Mouse (Mus musculus) CH12.LX (cell line): ENCODE measurements around the gene Dcaf10. TPM values are rescaled to one million over a fixed set of nuclear protein-coding genes. Genes with fewer than 3 reads are reported as not detected.
A peak's percentile ranks its signal among the peaks of the same experiment; 100 is the strongest.

Experiments used
- DNase-seq: peaks from one replicate; pipeline ENCODE4 v3.0.0-alpha.2; 2013; ENCODE audit errors: extremely low read depth
- H3K27ac ChIP-seq: 2 replicates; pipeline ENCODE4 v1.5.1; 2012; ENCODE audit warnings: low read depth, mild to moderate bottlenecking, control low read depth, moderate library complexity; ENCODE audit not compliant: insufficient read depth
- H3K27me3 ChIP-seq: replicated peaks from 2 replicates; pipeline ENCODE3; 2012; ENCODE audit warnings: inconsistent platforms
- H3K36me3 ChIP-seq, 2 experiments: replicated peaks in 1 of 2; 2 replicates each; pipeline versions ENCODE3 to v1.6.1; 2012; ENCODE audit warnings: inconsistent platforms in 1 of 2, low read length in 1 of 2, mild to moderate bottlenecking in 1 of 2, mixed read lengths in 1 of 2, moderate library complexity in 1 of 2; ENCODE audit not compliant: control insufficient read depth in 1 of 2, insufficient read depth in 1 of 2
- H3K4me1 ChIP-seq, 2 experiments: 2 replicates each; pipeline ENCODE4 v1.6.1; 2012; ENCODE audit warnings: inconsistent platforms in 1 of 2, moderate library complexity in 1 of 2; ENCODE audit not compliant: insufficient read depth in 2 of 2, control insufficient read depth in 1 of 2
- H3K4me2 ChIP-seq: 2 replicates; pipeline ENCODE4 v1.6.1; 2012; ENCODE audit warnings: low read depth, mild to moderate bottlenecking, control low read depth; ENCODE audit not compliant: poor library complexity, insufficient read depth, severe bottlenecking
- H3K4me3 ChIP-seq, 3 experiments: fragments of 150-350 bp in 1 of 3; sonication (generic) in 1 of 3; replicated peaks in 1 of 3; 2 replicates each; pipeline versions ENCODE3 to v1.5.1; 2011 to 2012; ENCODE audit warnings: low read depth in 2 of 3, low read length in 2 of 3, mild to moderate bottlenecking in 2 of 3, moderate library complexity in 2 of 3, control low read depth in 1 of 3, improper control_type of control experiment in 1 of 3, inconsistent platforms in 1 of 3, mixed read lengths in 1 of 3; ENCODE audit not compliant: poor library complexity in 1 of 3
- H3K79me2 ChIP-seq: replicated peaks from 2 replicates; pipeline ENCODE4 v1.6.1; 2012; ENCODE audit warnings: mild to moderate bottlenecking, moderate library complexity; ENCODE audit not compliant: control insufficient read depth, poor library complexity, insufficient read depth, severe bottlenecking; ENCODE audit errors: extremely low read depth
- H3K9ac ChIP-seq: 2 replicates; pipeline ENCODE4 v1.6.1; 2012; ENCODE audit warnings: low read depth, mild to moderate bottlenecking, control low read depth, moderate library complexity; ENCODE audit not compliant: insufficient read depth
- H3K9me3 ChIP-seq: replicated peaks from 2 replicates; pipeline ENCODE3; 2012; ENCODE audit warnings: low read length, inconsistent platforms, mixed read lengths
- CHD2 ChIP-seq: IDR thresholded peaks from 2 replicates; pipeline ENCODE4 v1.6.1; 2011; ENCODE audit warnings: low read length, improper control_type of control experiment
- CTCF ChIP-seq, 2 experiments: IDR thresholded peaks in 1 of 2; conservative IDR thresholded peaks in 1 of 2; 2 replicates each; pipeline ENCODE4 v1.5.1; 2011 to 2012; ENCODE audit warnings: low read depth in 2 of 2, low read length in 2 of 2, improper control_type of control experiment in 1 of 2, inconsistent platforms in 1 of 2, mild to moderate bottlenecking in 1 of 2, moderate library complexity in 1 of 2
- E2F4 ChIP-seq: IDR thresholded peaks from 2 replicates; pipeline ENCODE4 v1.6.1; 2011; ENCODE audit warnings: low read depth, low read length, improper control_type of control experiment; ENCODE audit not compliant: insufficient replicate concordance
- ELF1 ChIP-seq: IDR thresholded peaks from 2 replicates; pipeline ENCODE4 v1.6.1; 2014; ENCODE audit warnings: low read depth, mild to moderate bottlenecking, inconsistent platforms, low read length, improper control_type of control experiment
- GABPA ChIP-seq: IDR thresholded peaks from 2 replicates; pipeline ENCODE4 v1.6.1; 2012; ENCODE audit warnings: low read depth, low read length, improper control_type of control experiment, inconsistent platforms; ENCODE audit not compliant: insufficient replicate concordance
- HCFC1 ChIP-seq: IDR thresholded peaks from 2 replicates; pipeline ENCODE4 v1.6.1; 2012; ENCODE audit warnings: low read depth, mild to moderate bottlenecking, inconsistent platforms, low read length, improper control_type of control experiment
- JUN ChIP-seq: IDR thresholded peaks from 2 replicates; pipeline ENCODE4 v1.6.1; 2011; ENCODE audit warnings: low read depth, mild to moderate bottlenecking, low read length, improper control_type of control experiment, moderate library complexity; ENCODE audit not compliant: insufficient read depth
- MAX ChIP-seq: IDR thresholded peaks from 2 replicates; pipeline ENCODE4 v1.6.1; 2011; ENCODE audit warnings: low read length, improper control_type of control experiment
- MAZ ChIP-seq: IDR thresholded peaks from 2 replicates; pipeline ENCODE4 v1.6.1; 2012; ENCODE audit warnings: low read depth, mild to moderate bottlenecking, inconsistent platforms, low read length, improper control_type of control experiment, moderate library complexity
- MXI1 ChIP-seq: IDR thresholded peaks from 2 replicates; pipeline ENCODE4 v1.6.1; 2011; ENCODE audit warnings: mild to moderate bottlenecking, low read depth, low read length, improper control_type of control experiment
- MYC ChIP-seq: IDR thresholded peaks from 2 replicates; pipeline ENCODE4 v1.6.1; 2011; ENCODE audit warnings: low read depth, mild to moderate bottlenecking, improper control_type of control experiment, low read length
- NELFE ChIP-seq: IDR thresholded peaks from 2 replicates; pipeline ENCODE4 v1.6.1; 2011; ENCODE audit warnings: low read depth, low read length, improper control_type of control experiment
- NRF1 ChIP-seq: IDR thresholded peaks from 2 replicates; pipeline ENCODE4 v1.6.1; 2014; ENCODE audit warnings: low read depth, mild to moderate bottlenecking, inconsistent platforms, low read length, improper control_type of control experiment, moderate library complexity
- PAX5 ChIP-seq: IDR thresholded peaks from 2 replicates; pipeline ENCODE4 v1.6.1; 2012; ENCODE audit warnings: low read length, inconsistent platforms, mixed read lengths
- POLR2A ChIP-seq: IDR thresholded peaks from 2 replicates; pipeline ENCODE4 v1.6.1; 2011; ENCODE audit warnings: low read depth, mild to moderate bottlenecking, improper control_type of control experiment, low read length
- POLR2AphosphoS2 ChIP-seq: IDR thresholded peaks from 2 replicates; pipeline ENCODE4 v1.6.1; 2011; ENCODE audit warnings: low read depth, low read length, improper control_type of control experiment
- RAD21 ChIP-seq: IDR thresholded peaks from 2 replicates; pipeline ENCODE4 v1.6.1; 2011; ENCODE audit warnings: low read depth, mild to moderate bottlenecking, low read length, improper control_type of control experiment, moderate library complexity
- RCOR1 ChIP-seq: conservative IDR thresholded peaks from 2 replicates; pipeline ENCODE4 v1.6.1; 2012; ENCODE audit warnings: low read depth, mild to moderate bottlenecking, inconsistent platforms, low read length, improper control_type of control experiment
- SIN3A ChIP-seq: IDR thresholded peaks from 2 replicates; pipeline ENCODE4 v1.6.1; 2012; ENCODE audit warnings: low read length, improper control_type of control experiment, inconsistent platforms
- SMC3 ChIP-seq: IDR thresholded peaks from 2 replicates; pipeline ENCODE4 v1.6.1; 2011; ENCODE audit warnings: low read depth, low read length, improper control_type of control experiment
- TCF12 ChIP-seq: IDR thresholded peaks from 2 replicates; pipeline ENCODE4 v1.6.1; 2014; ENCODE audit warnings: low read depth, mild to moderate bottlenecking, inconsistent platforms, low read length, improper control_type of control experiment
- UBTF ChIP-seq: IDR thresholded peaks from 2 replicates; pipeline ENCODE4 v1.6.1; 2012; ENCODE audit warnings: low read depth, mild to moderate bottlenecking, inconsistent platforms, low read length, improper control_type of control experiment, moderate library complexity
- USF1 ChIP-seq: IDR thresholded peaks from 2 replicates; pipeline ENCODE4 v1.6.1; 2014; ENCODE audit warnings: low read depth, mild to moderate bottlenecking, inconsistent platforms, low read length, improper control_type of control experiment
- USF2 ChIP-seq: conservative IDR thresholded peaks from 2 replicates; pipeline ENCODE4 v1.6.1; 2011; ENCODE audit warnings: low read depth, low read length, improper control_type of control experiment
- ZC3H11A ChIP-seq: IDR thresholded peaks from 2 replicates; pipeline ENCODE4 v1.6.1; 2012; ENCODE audit warnings: low read depth, mild to moderate bottlenecking, inconsistent platforms, low read length, improper control_type of control experiment
- ZKSCAN1 ChIP-seq: IDR thresholded peaks from 2 replicates; pipeline ENCODE4 v1.6.1; 2012; ENCODE audit warnings: low read depth, inconsistent platforms, low read length, improper control_type of control experiment, borderline replicate concordance
- ZMIZ1 ChIP-seq: IDR thresholded peaks from 2 replicates; pipeline ENCODE4 v1.6.1; 2012; ENCODE audit warnings: low read depth, mild to moderate bottlenecking, inconsistent platforms, low read length, improper control_type of control experiment
- ZNF384 ChIP-seq: IDR thresholded peaks from 2 replicates; pipeline ENCODE4 v1.6.1; 2012; ENCODE audit warnings: low read depth, low read length, improper control_type of control experiment, inconsistent platforms
- dilution Hi-C: fragments of 300-500 bp; cut with MboI; formaldehyde crosslinking; loops from 2 replicates; pipeline ENCODE4 v1.14.3; 2020; ENCODE audit warnings: low sequenced_read_pairs; ENCODE audit not compliant: extremely low pct_unique_long_range_greater_than_20kb, extremely low pct_ligation_motif_present
- in situ Hi-C: fragments of 300-500 bp; cut with MboI; formaldehyde crosslinking; loops from 3 replicates; pipeline ENCODE4 v1.14.3; 2019; ENCODE audit warnings: low sequenced_read_pairs, low pct_ligation_motif_present, low pct_unique_long_range_greater_than_20kb, mixed read lengths
- polyA plus RNA-seq: library from polyadenylated mRNA; unstranded; fragments of >175 nt; gene quantifications from 2 replicates; pipeline ENCODE4 v1.2.1, GENCODE M21; 2012; ENCODE audit warnings: low read depth; ENCODE audit not compliant: insufficient read length
- total RNA-seq, 2 experiments: library from RNA; depleted of rRNA; stranded (reverse); fragments of 300-350 nt in 1 of 2; fragments of >200 nt in 1 of 2; gene quantifications; 2 replicates each; pipeline ENCODE4 v1.2.3; 2012 to 2014

Dcaf10 gene
- total and polyA plus RNA-seq, 3 experiments: 6.8 to 11.6 (median 11.1) TPM

- Histone ChIP-seq H3K9ac (0 out of 2 replicates have a peak overlapping the region, but pooled peaks have one; percentile 15), H3K36me3 (peaks cover 0 to 13% of the 10 kb centered on the region in 2 experiments), H3K4me1 (peaks cover 24 to 53% of the 10 kb centered on the region in 2 experiments), H3K79me2 (no peaks in the 10 kb centered on the region), H3K4me3 (no peak overlapping the region), H3K27ac (no peak overlapping the region), H3K27me3 (no peaks in the 10 kb centered on the region), H3K9me3 (no peaks in the 10 kb centered on the region), H3K4me2 (peak overlapping the region; percentile 45; the same call in 1 of the 2 replicates)
- DNase-seq: peak; percentile 71
- TF ChIP-seq RAD21 (peak; percentile 77), NELFE (no peak), MYC (no peak), ZKSCAN1 (no peak), MXI1 (no peak), ZC3H11A (peak; percentile 80), POLR2A (no peak), USF1 (no peak), ZMIZ1 (no peak), USF2 (no peak), ELF1 (peak; percentile 22; the same call in 1 of the 2 replicates), SIN3A (peak; percentile 50; the same call in 1 of the 2 replicates), UBTF (no peak), RCOR1 (no peak), MAX (no peak), CTCF (conservative IDR thresholded peaks at IDR 0.05 in 1 of 2, IDR thresholded peaks at IDR 0.05 in 1 of 2; ENCODE audit: low read depth in 2 of 2, low read length in 2 of 2) (peak in 1 of 2 experiments; percentile 86; a peak in 2 of 4 replicates), SMC3 (peak; percentile 93), MAZ (peak; percentile 66; the same call in 1 of the 2 replicates)
- in situ Hi-C loops: loop anchor here (10.0 kb wide), 2 partner anchors 196 to 346 kb away; no protein-coding TSS in a partner anchor
- dilution Hi-C loops: no loop called here
Measured at GRCm38 (mm10) chr4:45418229-45418950, 76.5 kb downstream of the Dcaf10 start.

- TF ChIP-seq GABPA (no peak), POLR2A (no peak), NELFE (no peak), ZC3H11A (no peak), MAZ (no peak), MXI1 (no peak), TCF12 (no peak), ZMIZ1 (no peak), PAX5 (no peak), ZKSCAN1 (no peak), ELF1 (no peak), E2F4 (no peak), HCFC1 (no peak), NRF1 (no peak), USF2 (no peak), CHD2 (no peak), ZNF384 (no peak), SMC3 (no peak), JUN (no peak), POLR2AphosphoS2 (no peak)
- no peak overlapping the region for H3K9ac ChIP-seq
- H3K4me3 ChIP-seq: no peak overlapping the region
- DNase-seq: no peak
- H3K27me3 ChIP-seq: no peaks in the 10 kb centered on the region
- H3K4me2 ChIP-seq: no peak overlapping the region
- dilution Hi-C loops (no loop called here), in situ Hi-C loops (loop anchor here (10.0 kb wide), 2 partner anchors 196 to 346 kb away; no protein-coding TSS in a partner anchor)
- peaks cover 0 to 20% of the 10 kb centered on the region in 2 experiments for H3K36me3 ChIP-seq
- H3K27ac ChIP-seq: no peak overlapping the region
- peaks cover 24 to 57% of the 10 kb centered on the region in 2 experiments for H3K4me1 ChIP-seq
- no peaks in the 10 kb centered on the region for H3K79me2 ChIP-seq
- no peaks in the 10 kb centered on the region for H3K9me3 ChIP-seq
Measured at GRCm38 (mm10) chr4:45419051-45419450, 77.2 kb downstream of the Dcaf10 start.
